8 mouse cellular contexts compared by ENCODE assay signal in the genomic region with DNA sequence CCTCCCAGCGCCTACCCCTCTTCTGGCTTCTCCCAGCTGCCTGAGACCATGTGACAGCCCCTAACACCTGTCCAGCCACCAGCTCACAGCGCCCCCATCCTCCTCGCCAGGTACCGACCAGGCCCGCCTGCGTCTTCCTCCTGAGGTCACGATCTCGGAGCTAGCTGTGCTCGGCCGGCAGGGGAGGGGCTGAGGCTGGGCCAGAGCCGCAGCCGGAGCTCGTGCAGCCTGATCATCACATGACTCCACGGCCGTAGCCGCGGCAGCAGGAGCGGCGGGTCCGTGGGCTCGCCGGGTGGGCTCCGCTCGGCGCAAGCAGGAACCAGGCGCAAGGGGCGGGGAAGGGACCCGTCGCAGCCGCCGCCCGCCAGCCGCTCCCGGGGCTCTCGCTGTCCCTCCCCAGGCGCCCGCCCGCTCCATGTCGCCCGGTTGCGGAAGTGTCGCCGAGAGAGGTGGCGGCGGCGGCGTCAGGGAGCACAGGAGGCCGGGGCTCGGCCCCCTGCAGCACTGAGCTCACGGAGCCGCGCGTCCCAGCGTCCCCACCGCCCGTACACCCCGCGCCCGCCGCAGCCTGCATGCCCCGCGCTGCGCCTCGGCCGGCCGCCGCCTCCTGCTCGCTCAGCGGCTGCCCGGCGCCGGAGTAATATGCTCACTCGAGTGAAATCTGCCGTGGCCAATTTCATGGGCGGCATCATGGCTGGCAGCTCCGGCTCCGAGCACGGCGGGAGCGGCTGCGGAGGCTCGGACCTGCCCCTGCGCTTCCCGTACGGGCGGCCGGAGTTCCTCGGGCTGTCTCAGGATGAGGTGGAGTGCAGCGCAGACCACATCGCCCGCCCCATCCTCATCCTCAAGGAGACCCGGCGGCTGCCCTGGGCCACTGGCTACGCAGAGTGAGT. TPM values are rescaled to one million over a fixed set of nuclear protein-coding genes. Genes with fewer than 3 reads are reported as not detected.
DNase-seq lines count a peak whose midpoint lies in the region; ATAC-seq and TF ChIP-seq lines count a peak whose summit lies in the region.

A gene (plus strand): TSS at position 222 of the 896 bp plus-strand sequence.

- peak; percentile 49; the same call in 1 of the 2 replicates for TF ChIP-seq POLR2A in cortical plate, adult 2 months (IDR thresholded peaks at IDR 0.05; ENCODE audit: extremely low read depth, insufficient read depth, low read length)

- DNase-seq in ZHBTc4 (ENCODE audit: low read depth, low spot score): peak; percentile 94
- DNase-seq in gastrocnemius, postnatal 36 days: peak; percentile 38 to 55
- DNase-seq in left cerebral cortex, postnatal 25 days (ENCODE audit: low spot score in 2 of 2): peak; percentile 70 to 72
- peak; percentile 79 for DNase-seq in right cerebral cortex, postnatal 25 days
- DNase-seq in urinary bladder, postnatal 36 days (ENCODE audit: low spot score in 2 of 2): peak; percentile 56 to 80

- peak within 1 kb of the TSS; percentile 89 for H3K4me2 ChIP-seq in intestine, embryonic 15.5 days (replicated peaks)

- 0 out of 2 replicates have a peak, but pooled peaks have one; percentile 4 for TF ChIP-seq CTCF in cortical plate, adult 2 months (IDR thresholded peaks at IDR 0.05; ENCODE audit: extremely low read depth, insufficient read depth, low read length)

- H3K4me1 ChIP-seq in cortical plate, adult 2 months (ENCODE audit: control insufficient read depth, insufficient read depth, low read length): no peaks in the 10 kb centered on the region; the same call in 1 of the 2 replicates
- peaks cover 9% of the 10 kb centered on the region for H3K4me1 ChIP-seq in intestine, embryonic 15.5 days (replicated peaks)

- WGBS in intestine, embryonic 15.5 days: under 1% methylated on average over 84 of the region's 94 CpGs

- H3K27ac ChIP-seq in cortical plate, adult 2 months (ENCODE audit: insufficient read depth, low read length): peak within 1 kb of the TSS; percentile 39
- H3K27ac ChIP-seq in intestine, embryonic 15.5 days: peak within 1 kb of the TSS; percentile 89

- intact Hi-C loops in gastrocnemius, postnatal 36 days (cut with DNase I): no loop called here
- intact Hi-C loops in left cerebral cortex, postnatal 25 days (cut with DNase I): loop anchor here (2.0 to 10.0 kb wide), 5 partner anchors 94 to 584 kb away; a partner anchor contains a TSS

- H3K4me3 ChIP-seq in cortical plate, adult 2 months (ENCODE audit: insufficient read depth, low read length): peak within 1 kb of the TSS; percentile 89
- peak within 1 kb of the TSS; percentile 76 for H3K4me3 ChIP-seq in intestine, embryonic 15.5 days (replicated peaks)

- H3K9ac ChIP-seq in intestine, embryonic 15.5 days: peak within 1 kb of the TSS; percentile 75

- H3K9me3 ChIP-seq in intestine, embryonic 15.5 days: no peaks in the 10 kb centered on the region

- no peaks in the 10 kb centered on the region; the same call in 1 of the 2 replicates for H3K27me3 ChIP-seq in intestine, embryonic 15.5 days (replicated peaks)

- H3K36me3 ChIP-seq in intestine, embryonic 15.5 days: no peaks in the 10 kb centered on the region

- peak; percentile 93 for ATAC-seq in intestine, embryonic 15.5 days
- peak; percentile 83 for ATAC-seq in megakaryocyte-erythroid progenitor cell, adult 5-6 weeks (replicated peaks; ENCODE audit: low FRiP score, low TSS enrichment, poor library complexity, severe bottlenecking)

RNA-seq across cellular contexts. Expression of the gene that starts here (rescaled TPM):
- polyA plus RNA-seq in cortical plate, adult 2 months (2012; rRNA removed): 34.2 and 38.3 TPM in 2 replicates
- 1 to 10 TPM; 1.1 to 2.6 TPM for total RNA-seq in gastrocnemius, postnatal 36 days (2021)
- 13.7 and 14.8 TPM in 2 replicates for polyA plus RNA-seq in intestine, embryonic 15.5 days (2015; fragmentation: Nextera tagmentation; extraction: Ambion mirVana)
- total RNA-seq in left cerebral cortex, postnatal 25 days (2021): 100 to 1,000 TPM in 1 of 2 experiments, 10 to 100 TPM in 1; 93.9 to 111 TPM
- total RNA-seq in megakaryocyte-erythroid progenitor cell, adult 5-6 weeks (2014; fragmentation: Nextera tagmentation): 3.7 and 7.2 TPM in 2 replicates
- 2.8 and 4.8 TPM in 2 replicates for total RNA-seq in megakaryocyte-erythroid progenitor cell, adult 5-6 weeks (2017)

Comparison
In these comparisons a context has a peak if more than half of its experiments do, and no peak if none do; other contexts are left out.
1. Peak in every context shown above with its lines: DNase-seq, ATAC-seq, H3K4me3 ChIP-seq and H3K27ac ChIP-seq.
2. RNA of the gene that starts here (total RNA-seq): 93.9 to 111 TPM in left cerebral cortex, postnatal 25 days; 2.8 to 7.2 TPM in megakaryocyte-erythroid progenitor cell, adult 5-6 weeks and 1.1 to 2.6 TPM in gastrocnemius, postnatal 36 days; every median in the first group is over 10 times any median in the second.